Mouse (Mus musculus) monocyte, adult 2 months (primary cell): Measurements from ENCODE around the gene Sumo1.
"Not testable (repeated sequence)": the region's sequence is repeated elsewhere in the genome, so short reads cannot be mapped to it uniquely, and the experiment has no call there.

Experiments
- DNase-seq, 2 experiments: peaks; one replicate each; pipeline ENCODE4 v3.0.0; 2022; ENCODE audit warnings: low spot score in 2 of 2, low read depth in 1 of 2

Sumo1 gene

DNA sequence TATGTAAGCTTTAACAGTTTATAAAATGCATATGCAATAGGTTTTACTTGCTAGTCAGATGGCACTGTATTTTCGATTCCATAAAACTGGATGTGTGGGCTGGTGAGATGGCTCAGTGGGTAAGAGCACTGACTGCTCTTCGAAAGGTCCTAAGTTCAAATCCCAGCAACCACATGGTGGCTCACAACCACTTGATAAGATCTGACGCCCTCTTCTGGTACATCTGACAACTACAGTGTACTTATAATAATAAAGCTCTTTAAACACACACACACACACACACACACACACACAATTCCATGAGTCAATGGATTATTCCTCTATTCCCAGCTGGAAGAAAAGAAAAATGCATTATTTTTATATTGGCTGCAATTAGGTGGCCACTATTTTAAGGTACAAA, 32.3 kb downstream of the Sumo1 start:
- DNase-seq: no peak

DNA sequence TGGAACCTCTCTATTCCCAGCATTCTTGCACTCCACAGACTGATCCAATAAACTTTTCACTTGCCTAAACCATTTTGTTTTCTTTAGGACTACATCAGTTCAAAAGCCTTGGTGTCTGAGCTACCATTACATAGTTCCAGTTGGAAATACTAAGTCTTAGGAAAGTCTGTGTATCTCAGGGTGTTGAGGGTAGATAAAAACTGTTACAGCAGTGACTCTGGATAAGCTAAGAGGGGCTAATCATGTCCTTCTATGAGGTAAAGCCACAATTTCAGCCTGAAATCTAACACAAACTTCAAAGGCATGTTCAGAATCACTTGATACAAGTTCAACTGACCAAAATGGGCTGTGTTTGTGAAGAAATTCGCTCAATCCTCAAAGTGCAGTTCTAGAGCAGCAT, 34.3 kb downstream of the Sumo1 start:
- no peak for DNase-seq

DNA sequence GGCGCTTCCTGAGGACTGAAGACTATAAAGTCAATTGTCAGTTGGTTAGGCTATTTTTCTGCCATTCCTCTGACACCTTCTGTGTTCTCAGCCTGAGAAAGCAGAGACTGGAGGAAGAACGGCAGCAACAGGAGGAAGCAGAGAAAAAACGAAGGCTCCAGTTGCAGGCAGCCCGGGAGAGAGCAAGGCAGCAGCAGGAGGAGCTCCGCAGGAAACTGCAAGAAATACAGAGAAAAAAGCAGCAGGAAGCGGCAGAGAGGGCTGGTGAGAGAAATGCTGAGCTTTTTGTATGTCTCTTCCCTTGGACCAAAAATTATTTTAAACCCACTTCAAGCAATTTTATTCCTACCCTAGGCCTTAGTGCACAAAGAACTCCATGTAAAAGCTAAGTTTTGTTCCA, 37.6 kb downstream of the Sumo1 start:
- DNase-seq: no peak

DNA sequence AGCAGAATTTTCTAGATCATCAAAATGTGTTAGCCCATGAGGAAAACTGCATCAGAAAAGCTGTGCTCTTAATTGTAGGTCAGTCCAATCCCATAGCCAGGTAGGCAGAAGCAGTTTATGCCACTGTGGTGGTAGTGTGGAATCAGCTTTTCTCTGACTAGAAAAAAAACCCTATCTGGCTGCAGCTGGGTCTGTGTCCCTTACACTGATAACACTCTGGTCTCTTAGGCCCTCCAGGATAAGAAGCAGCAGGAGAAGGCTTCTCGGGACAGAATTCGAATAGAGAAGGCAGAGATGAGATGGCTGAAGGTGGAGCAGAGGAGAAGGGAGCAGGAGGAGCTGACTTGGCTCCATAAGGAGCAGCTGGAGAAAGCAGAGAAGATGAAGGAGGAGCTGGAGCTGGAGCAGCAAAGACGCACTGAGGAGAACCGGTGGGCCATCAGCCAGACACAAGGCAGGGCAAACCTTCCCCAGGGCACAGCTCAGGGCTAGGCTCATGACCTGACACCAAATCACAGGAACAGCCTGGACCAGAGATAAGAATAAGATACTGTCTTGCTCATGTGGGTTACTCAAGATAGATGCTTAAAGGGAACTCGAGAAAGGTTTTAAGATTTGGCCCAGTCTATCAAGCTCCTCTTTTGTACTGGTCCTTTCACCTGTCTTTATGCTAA, 38.5 kb downstream of the Sumo1 start:
- no peak for DNase-seq

DNA sequence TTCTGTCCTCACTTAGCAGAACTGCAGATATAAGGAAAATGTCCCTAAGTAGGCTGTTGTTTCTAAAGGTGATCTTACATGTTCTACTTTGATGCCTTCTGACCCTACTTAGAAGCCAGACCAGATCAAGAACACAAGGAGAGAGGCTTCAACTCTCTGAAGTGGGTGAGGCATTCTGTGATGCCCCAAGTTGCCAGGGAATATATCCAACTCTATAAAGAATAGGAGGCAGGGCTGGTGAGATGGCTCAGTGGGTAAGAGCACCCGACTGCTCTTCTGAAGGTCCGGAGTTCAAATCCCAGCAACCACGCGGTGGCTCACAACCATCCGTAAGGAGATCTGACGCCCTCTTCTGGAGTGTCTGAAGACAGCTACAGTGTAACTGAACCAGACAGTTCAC, 40.3 kb downstream of the Sumo1 start:
- DNase-seq: not testable (repeated sequence)

DNA sequence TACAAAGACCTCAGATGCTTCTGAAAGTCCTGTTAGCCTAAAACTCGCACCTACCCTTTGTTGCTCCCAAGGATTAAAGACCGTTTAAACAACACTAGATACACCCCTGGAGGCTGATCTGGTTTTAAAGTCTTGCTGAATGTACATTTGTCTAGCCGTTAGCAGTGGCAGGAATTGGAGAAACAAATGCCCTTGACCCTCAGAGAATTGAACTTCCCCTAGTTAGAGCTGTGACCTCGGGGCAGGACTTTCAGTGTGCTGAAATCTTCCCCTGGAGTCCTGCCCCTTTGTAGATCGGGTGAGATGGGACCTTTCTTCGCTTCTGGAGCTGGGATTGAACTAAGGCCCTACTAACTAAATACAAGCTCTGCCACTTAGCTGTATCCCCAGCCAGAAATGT, 41.4 kb downstream of the Sumo1 start:
- no peak for DNase-seq

DNA sequence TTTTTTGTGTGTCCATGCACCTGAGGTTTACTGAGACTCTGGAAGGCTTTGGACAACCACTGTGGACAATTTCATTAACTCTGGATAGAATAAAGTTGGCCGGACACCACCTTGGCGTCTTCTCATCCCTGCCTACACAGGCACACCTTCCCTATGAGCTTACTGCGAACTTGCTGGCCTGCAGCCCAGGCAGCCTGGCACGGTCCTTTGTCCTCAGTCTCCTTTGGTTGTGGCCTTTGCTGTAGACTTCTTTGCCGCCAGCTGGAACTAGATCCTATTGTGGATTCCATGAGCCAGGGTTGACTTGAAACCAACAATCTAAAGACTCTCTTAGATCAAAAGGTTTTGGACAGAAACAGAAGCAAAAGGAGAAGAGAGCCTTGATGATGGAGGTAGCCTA, 45.2 kb downstream of the Sumo1 start:
- no peak for DNase-seq

DNA sequence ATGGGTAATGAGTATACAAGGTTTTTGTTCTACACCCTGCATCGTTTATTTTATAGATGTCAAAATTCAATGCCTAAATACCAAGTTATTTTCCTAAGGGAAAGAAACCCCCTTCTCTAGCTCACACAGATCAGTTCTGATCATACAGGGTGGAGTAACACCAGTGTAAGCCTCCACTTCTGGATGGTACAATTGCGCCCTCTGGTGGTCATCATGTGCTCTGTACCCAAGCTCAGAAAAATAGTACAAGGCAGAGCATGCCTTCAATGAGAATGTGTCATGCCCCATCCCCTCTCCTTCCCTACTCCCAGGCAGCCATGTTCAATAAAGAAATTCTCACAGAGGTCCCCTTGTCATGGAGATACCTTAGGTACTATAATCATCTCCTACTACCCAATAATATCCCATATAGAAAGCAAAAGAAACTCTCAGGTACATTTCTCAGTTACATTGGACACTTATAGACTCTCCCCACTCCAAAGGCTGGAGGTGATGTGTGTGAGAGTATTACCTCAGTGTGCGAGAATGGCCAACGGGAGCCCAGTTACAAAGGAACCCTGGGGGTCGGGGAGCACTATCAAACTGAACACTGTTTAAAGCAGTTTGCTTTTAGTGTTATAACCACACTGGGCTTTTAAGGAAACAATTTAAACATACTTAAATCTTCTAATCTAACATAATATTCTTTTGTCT, 47.2 kb downstream of the Sumo1 start:
- peak in 1 of 2 experiments; percentile 27 for DNase-seq

DNA sequence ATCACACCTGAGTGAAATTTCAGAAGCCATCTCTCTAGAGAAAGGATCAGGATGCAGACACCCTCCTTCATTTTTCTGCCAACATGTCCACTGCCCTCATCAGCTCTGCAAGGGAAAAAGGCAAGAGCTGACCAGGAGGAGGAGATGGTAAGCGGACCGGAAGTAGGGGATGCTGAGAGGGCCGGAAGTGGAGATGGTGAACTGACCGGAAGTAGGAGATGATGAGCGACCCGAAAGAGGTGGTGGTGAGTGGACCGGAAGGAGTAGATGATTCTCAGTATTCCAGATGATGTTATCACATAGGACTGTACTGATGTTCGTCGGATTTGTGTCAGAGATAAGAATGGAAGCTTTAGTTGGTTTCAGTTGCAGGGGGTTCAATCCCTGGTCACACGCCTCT, 51.4 kb downstream of the Sumo1 start:
- no peak for DNase-seq

DNA sequence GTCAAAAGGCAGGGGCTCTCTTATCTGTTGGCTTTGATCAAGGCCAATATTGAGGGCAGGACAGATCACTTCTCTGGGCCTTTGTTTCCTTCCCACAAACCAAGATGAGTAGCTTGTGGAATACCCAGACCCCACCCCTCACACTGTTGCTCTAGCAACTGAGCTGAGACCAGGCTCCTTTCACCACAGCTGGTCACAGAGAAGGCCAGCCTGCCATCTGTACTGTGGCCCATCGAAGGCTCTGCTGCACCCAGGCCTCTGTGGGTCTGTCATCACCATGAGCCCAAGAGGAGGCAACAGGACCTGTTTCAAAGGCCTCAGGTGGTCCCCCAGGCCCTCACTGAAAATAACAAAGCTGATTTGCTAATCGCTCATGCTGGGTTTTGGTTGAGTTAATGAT, 55.6 kb downstream of the Sumo1 start:
- DNase-seq: no peak

DNA sequence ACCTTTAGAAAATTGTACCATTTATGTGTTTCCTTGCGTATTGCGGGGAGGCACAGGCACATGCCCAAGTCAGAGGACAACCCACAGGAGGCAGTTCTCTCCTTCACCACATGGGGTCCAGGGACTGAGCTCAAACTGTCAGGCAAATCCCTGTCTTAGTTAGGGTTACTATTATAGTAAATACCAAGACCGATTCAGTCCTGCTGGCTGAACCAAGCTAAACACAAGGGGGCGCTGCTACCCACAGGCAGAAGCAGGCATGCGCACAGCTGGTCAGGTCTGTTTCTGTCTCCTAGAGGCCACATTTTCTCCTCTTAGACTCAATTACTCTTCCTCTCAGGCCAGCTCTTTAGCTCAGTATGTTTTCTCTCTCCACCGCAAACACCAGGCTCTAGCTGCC, 56.8 kb downstream of the Sumo1 start:
- DNase-seq: peak in 1 of 2 experiments; percentile 37

DNA sequence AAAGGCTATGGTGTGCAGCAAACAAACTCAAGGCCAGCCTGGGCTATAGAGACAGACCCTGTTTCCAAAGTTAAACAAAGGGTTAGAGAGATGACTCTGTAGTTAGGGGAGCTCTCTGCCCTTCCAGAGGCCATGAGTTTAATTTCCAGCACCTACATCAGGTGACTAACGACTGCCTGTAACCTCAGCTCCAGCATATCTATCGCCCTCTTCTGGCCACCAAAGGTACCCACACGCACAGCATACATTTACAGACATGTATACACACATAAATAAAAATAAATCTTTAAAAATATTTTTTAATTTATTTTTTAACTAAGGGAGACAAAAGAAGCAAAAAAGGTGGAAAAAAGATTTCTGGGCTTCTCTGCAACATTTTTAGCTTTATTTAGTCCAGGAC, 59.7 kb downstream of the Sumo1 start:
- no peak for DNase-seq

DNA sequence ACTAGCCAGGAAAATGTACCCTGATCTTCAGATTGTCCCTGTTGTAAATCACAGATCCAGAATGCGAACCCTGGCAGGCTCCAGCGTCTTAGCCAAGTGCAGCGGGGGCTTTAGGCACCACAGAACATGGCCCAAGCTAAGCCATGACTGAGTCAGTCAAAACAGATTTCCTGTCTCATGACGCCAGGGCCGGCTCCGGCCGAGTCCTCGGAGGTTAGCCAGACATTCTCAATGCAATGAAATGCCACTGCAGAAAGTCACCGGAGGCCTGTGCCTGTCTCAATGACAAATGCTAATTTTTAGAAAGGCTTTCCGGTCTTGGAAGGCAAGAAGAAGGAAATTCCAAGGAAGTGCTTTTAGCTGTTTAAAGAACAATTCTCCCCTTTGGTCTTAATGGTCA, 60.7 kb downstream of the Sumo1 start:
- no peak for DNase-seq

DNA sequence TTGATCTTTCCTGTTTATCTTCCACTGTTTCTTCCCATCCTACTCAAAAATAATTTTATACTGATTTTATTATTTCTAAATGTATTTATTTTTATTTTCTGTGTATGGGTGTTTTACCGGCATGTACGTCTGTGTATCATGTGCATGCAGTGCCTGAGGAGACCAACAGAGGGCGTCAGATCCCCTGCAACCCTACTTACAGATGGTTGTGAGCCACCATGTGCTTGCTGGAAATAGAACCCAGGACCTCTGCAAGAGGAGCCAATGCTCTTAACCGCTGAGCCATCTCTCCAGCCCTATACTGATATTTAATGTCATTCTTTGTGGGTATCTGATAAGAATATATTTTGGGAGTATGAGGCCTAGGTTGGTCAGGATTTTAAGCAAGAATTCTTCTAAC, 61.2 kb downstream of the Sumo1 start:
- no peak for DNase-seq

DNA sequence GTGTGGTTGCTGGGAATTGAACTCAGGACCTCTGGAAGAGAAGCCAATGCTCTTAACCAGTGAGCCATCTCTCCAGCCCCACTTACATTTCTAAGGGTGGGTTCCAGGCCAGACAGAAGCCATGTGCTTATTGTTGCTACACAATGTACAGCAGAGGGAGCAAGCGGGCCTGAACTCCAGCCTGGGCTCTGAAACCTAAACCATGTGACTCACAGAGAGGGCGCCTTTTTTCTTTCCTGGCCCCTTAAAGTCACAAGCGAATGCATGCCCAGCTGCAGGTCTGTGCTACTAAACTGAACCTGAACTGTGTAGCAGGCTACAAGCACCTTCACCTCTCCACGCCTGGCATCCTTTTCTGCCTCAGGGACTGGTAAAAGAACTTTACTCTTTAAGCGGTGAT, 61.7 kb downstream of the Sumo1 start:
- no peak for DNase-seq

DNA sequence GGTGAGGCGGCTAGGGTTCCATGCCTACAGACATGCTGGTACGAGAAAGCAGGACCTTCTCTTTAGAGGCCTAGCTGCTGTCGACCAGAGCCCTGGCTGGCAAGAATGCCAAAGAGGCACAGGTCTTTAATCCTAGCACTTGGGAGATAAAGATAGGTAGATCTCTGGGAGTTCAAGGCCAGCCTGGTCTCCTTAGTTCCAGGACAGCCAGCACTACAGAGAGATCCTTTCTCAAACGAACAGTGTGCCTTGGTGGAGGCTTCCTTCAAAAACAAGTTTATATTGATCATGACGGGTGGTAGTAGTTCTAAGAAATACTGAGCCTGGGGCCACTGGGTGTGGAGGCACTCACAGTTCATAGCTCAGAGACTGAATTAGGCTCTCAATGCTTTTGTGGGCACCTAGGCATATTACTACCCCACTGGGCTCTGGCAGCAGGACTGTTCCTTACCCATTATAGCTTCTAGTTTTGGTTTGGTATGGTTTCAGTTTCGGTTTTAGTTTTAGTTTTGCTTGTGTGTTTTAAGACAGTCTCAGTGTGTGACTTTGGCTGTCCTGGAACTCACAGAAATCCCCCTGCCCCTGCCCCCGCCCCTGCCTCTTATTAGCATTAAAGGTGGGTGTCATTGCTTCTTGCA, 62.4 kb downstream of the Sumo1 start:
- DNase-seq: no peak

DNA sequence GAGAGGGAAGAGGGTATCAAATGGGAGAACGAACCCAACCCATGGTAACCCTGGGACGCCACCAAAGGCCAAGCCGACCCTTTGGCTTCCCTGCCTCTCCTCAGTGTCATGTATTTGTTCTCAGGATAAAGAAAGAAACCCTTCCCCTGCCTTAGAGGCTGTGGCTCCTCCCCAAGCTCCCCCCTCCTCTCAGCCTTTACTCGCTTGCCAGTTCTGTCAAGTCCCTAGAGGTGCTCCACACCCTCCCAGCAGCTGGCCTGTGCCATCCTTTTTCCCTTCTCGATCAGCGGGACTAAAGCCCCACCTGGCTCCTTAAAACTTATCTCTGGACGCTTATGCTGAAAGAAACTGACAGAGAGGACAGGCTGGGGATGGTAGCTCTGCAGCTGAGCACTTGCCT, 63.6 kb downstream of the Sumo1 start:
- DNase-seq: no peak

DNA sequence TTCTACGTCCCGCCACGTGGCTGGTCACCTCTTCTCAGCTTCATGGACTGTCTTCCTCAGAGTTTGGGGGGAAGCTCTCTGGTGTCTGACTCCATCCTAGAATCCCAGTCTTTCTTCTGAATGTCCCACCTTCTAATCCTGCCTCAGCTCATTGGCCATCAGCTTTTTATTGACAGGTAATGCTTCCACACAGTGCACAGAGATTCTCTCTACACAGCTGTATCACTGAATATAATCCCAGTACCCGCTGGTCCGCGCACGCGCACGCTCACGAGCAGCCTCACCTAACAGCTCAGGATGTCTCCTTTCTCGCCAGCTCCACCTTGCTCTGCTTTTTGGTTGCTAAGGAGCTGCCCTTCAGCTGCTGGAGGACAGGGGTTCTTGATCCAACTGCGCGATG, 64.2 kb downstream of the Sumo1 start:
- no peak for DNase-seq

DNA sequence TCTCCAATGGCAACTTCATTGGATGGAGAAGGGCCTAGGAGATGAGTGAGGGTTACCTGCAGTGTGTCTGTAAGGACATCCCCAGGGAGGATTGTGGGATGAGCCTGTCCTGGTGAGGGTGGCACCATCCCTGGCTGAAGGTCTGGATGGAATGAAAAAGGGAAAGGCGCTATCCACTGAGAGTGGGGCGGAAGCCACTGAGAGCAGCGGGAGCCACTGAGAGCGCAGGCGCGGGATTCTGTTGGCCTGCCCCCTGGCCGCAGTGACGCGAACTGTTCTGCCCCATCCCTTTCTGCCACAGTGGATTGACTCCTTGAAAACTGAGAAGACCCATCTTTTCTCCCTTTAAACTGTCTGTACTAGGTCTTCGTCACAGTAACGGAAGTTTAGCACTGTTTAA, 66.7 kb downstream of the Sumo1 start:
- no peak for DNase-seq

DNA sequence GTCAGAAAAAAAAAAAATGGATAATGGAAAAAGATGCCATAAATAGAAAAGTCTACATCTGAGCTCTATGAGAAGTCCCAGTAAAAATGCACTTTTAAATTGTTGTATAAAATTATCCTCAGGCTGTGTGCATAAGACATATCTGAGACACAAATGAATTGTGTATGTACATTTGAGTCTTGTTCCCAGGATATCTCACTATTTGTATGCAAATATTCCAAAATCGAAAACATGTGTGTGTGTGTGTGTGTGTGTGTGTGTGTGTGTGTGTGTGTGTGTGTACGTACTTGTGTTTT, 67.3 kb downstream of the Sumo1 start:
- DNase-seq: no peak

DNA sequence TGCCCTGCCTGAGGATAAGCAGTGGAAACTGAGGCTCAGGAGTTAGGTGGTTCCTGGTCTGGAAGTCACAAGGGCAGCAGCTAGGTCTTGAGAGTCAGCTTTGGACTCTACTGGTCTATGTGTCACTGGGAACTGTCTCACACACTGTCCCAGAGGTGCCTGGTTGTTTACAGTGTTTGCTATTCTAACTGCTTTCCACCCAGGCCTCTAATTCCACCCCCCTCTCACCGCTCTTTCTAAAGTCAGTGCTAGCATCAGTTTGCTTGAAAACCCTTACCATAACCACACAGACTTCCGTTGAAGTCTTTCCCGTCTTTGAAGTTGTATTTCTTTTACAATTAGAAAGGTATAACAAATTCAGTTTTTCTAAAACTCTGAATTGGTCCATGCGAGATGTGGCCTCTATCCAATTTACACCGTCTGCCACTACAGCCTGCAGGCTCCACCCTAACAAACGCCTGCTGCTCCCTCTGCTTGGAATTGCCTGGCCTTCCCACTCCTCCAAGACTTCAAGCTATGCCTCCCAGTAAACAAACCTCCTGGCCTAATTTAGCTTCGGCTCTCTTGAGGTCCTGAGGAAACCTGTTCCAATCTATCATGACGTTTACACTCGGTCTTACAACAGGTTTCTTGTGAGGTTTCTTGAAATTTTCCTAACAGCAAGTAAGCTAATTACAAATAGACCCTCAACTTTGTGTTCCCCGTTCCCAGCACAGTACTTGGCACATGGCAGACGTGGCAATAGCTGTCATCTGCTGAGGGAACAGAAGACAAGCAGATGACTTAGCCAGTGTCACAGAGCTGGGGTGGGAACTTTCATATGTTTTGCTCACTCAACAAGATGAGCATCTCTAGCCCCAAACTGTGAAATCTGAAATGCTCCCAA, 67.9 kb downstream of the Sumo1 start:
- DNase-seq: no peak

DNA sequence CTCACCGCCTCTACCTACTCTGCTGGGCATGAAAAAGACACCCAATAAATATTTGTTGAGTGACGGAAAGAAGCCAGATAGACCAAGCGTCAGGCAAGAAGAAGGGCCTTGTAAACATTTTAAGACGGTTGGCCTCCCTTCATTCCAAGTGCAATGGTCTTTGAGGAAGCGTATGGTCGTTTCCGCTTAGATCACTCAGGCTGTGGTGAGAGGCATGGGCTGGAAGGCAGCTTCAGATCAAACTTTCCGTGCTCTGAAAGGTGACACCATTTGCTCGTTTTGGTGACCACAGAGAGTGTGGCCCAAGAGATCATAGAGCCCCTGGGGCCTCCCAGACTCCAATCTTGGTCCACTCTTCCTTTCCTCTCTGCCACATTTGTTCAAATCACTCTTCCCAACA, 75.0 kb downstream of the Sumo1 start:
- no peak for DNase-seq
